Mouse (Mus musculus) mouse embryonic stem cell (cell line): ENCODE measurements around the gene Suco.

Experiments used
- in situ Hi-C, 2 experiments: fragments of 300-500 bp; cut with MboI; formaldehyde crosslinking; loops; 1 replicate in 1 of 2; 3 replicates in 1 of 2; pipeline ENCODE4 v1.14.3; 2019 to 2020; ENCODE audit warnings: low sequenced_read_pairs in 2 of 2, low pct_unique_long_range_greater_than_20kb in 1 of 2, mixed read lengths in 1 of 2; ENCODE audit not compliant: unreplicated experiment in 1 of 2

Gene Suco

DNA sequence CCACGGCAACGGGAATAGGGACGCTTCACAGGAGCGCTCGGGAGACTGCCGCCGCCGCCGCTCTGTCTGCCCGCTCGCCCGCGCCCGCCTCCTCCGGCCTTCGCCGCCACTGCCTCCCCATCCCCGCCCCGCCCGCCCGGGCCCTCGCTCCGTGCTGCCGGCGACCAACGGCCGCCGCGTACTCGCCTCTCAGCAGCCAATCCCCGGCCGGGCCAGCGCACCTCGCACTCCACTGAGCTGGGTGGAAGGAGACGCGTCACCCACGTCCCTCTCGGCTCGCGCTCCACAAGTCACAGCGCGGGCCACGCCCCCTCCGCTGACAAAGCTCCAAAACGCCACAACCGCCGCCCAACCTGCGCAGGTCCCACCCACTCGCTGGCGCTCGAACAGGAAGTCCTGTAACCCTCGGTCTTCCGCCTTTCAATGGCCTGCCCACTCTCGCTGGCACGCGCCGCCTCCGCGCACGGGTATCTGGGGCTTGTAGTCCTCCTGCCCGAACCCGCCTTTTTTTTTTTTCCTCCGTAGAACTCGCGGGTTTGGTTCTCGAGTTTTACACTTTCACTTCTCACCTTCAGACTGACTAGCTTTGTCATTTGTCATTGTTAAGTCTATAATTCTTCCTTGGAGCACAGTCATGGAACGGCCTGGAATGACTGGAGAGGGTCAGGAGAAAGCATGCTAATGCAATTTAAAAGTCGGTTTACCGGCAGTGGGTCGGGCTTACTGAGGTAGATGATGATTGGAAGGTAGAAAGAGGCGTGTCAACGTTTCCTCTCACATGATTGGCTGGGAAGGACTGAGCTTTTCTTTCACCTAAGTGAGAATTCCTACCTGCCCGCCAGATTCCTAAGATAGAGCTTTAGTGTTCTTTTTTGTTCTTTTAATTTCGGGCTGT lies at the start of gene Suco:
Gene Suco, minus strand, starts transcription at position 130 of the 895 bp plus-strand sequence.
- in situ Hi-C loops, result no loop called here

DNA sequence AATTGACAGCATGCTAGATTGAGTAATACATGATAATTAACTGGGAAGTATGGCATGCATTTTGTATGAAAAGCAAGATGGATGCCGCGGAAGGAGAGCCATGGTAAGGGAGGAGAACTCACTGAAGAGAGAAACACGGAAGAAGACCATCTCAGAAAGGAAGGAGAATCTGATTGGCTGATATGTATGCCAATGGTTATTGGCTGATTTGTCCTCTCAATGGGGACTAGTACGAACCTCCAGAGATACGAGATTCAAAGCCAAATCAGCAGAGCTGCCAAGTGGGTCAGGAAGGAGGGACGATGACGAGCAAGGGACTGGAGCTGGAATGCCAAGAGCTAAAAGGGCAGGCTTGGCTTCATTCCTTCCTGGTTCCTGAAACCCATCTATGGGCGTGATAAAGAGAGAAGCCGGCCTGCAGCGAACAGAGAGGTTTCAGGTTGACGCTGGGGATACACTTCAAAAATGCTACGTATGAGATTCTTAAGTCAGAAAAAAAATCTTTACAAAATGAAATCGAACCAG lies 48.9 kb upstream of the Suco start:
- in situ Hi-C loops, result no loop called here

- in situ Hi-C loops, result no loop called here
Measured at GRCm38 (mm10) chr1:161924321-161924720, 47.8 kb upstream of the Suco start.

DNA sequence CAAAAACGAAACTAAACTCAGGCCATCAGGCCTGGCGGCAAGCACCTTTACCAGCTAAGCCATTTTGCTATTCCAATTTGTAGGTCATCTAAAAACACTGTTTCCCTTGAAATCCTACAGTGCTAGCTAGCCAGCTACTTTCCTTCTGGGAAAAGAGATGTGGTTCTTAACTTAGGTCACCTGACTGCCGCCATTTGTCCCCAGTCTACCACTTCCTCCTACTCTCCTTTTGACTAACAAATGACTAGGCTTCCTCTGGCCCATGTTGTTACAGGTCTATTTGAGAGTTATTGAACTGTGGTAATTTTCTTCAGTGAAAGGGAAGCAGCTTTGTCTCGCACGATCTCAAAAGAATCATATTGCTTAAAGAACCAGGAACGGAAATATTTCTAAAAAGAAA lies 45.4 kb upstream of the Suco start:
- in situ Hi-C loops, result no loop called here

DNA sequence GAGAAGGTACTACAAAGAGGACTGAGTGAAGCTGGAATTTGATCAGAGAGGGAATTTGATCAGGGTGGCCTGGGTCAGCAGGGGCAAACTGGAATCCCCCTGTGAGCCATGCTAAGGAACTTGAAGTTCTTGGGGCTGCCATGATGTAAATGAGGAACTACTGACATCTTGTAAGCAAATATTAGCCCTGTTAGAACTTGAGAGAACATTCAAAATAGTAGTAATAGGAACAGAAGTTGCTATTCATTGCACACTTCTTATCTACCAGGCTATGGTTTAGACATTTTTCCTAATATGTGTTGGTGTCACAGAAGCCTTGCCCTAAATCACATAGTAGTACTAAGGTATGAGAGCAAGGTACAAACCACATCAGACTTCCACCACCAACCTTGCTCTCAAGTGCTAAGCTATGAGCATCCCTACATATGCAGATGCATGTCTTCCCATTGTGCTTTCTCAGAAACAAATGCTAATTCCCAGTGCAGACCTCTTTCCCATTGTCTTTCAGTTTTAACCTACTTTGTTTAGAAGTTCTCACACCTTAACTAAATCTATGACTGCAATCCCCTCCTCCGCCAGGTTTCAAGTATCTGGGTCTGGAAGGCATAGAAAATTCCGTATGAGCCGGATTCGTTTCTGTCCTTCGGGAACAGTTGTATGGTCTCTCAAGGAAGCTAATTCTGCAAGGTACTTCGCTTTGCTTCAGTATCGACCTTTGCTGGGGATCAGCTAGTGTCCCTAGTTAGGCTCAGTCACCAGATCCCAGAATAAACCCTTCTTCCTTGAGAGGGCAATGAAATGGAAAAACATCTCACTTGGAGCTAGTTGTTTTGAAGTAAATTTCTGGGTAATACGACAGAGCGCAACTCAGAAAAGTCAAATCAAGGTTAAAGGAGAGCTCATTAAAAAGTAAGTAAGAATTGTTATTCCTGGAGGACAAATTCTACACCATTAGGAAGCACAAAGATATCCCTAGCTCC lies 44.3 kb upstream of the Suco start:
- in situ Hi-C loops, result no loop called here

GRCm38 (mm10) chr1:161919594-161919993 lies 43.1 kb upstream of the Suco start:
- in situ Hi-C loops, result no loop called here

- in situ Hi-C loops, result no loop called here
Measured at GRCm38 (mm10) chr1:161918682-161919372, 42.3 kb upstream of the Suco start.

DNA sequence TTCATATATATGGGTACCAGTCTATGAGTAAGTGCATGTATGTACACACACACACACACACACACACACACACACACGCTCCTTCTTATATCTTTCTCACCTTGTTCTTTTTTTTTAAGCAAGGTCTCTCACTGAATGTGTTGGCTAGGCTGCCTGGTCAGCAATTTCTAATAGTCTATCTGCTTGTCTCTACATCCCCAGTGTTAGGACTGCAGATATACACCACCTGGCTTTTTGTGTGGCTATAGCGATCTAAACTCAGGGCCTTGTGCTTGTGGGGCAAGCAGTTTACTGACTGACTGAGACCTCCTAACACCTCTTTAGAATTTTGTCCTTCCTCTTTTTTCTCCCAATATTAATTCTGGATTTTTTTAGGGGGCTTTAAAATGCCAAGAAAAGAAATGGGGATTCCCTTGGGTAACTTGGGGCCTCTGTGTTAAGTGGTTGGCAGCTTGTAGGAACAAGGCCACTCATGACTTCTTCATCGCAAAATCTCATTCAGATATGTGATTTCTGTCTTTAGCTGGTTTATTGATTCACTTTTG lies 41.5 kb upstream of the Suco start:
- in situ Hi-C loops, result no loop called here

DNA sequence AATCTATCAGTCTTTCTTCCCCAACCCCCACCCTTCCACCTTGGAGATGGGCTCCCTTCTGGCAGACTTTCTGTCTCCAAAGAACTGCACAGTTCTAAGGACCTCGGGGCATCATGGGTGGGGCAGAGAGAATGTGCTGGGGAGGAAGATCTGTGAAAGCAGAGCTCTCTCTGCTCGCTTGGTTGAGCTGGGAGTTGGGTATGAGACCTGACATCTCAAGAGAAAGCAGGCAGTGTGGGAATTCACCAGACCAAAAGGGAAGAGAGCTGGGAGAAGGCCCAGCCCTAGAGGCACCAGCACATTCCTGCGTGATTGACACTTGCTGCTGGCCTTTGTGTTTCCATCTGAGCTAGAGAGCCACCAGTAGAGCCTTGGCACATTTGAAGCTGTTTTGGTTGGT lies 39.6 kb upstream of the Suco start:
- in situ Hi-C loops, result no loop called here

DNA sequence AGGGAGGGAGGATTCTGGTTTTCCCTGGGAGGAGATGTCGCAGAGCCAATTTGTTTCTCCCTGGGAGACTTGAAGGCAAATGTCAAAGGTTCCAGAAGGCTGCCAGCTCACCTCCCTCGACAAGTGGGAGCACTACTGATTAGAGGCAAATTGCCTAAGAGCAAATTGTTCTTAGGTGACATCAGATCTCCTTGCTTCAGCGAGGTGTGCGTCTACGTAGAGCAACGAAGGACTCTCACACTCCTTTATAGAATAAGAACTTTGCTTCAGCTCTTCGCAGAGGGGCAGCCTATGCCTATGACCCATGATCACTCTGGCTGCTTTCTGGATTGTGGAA lies 37.1 kb upstream of the Suco start:
- in situ Hi-C loops, result no loop called here

- in situ Hi-C loops, result no loop called here
Measured at GRCm38 (mm10) chr1:161912940-161913647, 36.6 kb upstream of the Suco start.

DNA sequence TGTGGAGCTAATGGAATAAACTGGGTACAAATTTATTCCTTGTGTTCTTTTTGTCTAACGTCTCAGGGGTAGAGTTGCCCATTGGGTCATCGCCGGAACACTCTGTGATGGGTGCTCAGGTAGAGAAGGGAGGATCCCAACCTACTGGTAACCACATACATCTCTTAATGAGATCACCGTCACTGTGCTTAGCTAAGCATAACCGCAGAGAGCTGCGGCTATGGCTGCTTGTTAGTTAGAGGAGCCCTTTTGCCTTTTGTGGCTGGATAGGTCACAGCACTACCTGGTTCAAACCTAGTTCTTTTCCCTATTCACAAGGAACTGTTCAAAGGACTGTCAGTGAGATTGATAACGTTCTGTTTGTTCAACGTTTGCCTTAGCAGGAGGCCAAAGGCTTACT lies 32.6 kb upstream of the Suco start:
- in situ Hi-C loops, result no loop called here

- in situ Hi-C loops, result no loop called here
Measured at GRCm38 (mm10) chr1:161907795-161908457, 31.4 kb upstream of the Suco start.

DNA sequence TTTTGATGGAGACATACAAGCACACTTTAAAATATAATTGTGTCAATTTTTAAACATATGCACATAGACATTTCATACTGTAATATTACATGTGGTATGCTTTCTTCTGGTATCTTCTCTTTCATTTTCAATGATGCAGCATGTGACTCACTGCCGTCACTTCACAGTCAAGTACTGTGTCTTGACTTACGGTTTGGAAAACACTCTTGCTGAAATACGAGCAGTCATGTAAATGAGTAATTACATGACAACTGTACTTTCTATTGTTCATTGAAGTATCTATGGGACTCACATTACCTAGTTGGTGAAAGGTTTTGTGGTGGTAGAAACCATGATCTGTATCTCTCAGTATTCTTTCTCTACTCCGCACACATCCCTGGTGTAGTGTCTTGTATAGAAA lies 30.6 kb upstream of the Suco start:
- in situ Hi-C loops, result no loop called here

DNA sequence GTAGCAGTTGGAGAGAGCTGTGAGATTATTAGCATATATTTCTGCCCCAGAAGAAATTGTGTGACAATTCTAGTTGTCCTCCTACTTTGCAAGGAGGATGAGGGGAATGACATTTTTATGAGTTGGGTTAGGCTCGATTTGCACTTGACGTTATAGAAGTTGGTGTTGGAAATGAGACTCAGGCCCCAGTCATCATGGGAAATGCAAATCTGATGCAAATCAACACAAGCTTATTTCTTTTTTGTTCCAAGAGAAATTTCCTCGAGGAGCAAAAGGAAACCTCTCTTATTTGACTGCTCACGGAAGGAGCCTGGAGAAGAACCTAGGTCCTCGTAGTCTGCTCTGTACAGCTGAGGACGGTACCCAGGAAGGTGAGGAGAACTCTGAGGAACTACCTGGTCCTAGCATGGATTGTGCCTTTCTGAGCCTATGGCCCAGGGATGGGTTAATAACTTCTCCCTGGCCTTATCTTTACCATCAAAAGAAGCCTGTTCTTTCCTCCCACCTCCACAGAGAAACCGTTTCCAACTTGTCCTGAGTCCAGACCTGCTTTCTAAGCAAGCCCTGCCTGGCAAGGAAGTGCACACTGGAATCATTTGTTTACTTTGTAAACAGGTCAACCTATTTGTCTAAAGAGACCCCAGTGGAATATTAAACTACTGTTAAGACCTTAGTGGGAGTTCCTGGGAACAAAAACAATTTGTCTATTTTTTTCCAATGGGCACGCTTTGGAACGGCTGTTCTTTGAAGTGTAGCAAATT lies 26.4 kb upstream of the Suco start:
- in situ Hi-C loops, result no loop called here

DNA sequence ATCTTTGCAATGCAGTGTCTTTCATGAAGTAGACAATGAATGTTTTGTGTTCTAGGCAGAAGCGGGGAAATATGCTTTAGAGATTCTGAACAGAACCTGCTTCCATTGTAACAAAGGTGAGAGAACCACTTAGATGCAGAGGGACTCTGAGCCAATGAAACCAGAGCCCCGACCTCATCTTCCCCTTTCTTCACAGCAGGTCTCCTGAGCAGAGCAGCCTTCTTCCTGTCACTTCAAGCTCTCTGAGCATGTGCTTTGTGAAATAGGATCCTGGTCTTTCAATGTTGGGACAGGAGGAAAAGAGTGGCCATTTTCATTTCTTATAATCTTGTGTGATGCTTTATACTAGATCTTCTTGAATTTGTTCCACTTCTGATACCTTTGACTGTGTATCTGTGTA lies 23.6 kb upstream of the Suco start:
- in situ Hi-C loops, result no loop called here

- in situ Hi-C loops, result no loop called here
Measured at GRCm38 (mm10) chr1:161897235-161897634, 20.8 kb upstream of the Suco start.
